Mouse (Mus musculus): ENCODE results near the gene Ppp1r1b. TPM values are rescaled to one million over a fixed set of nuclear protein-coding genes. Genes with fewer than 3 reads are reported as not detected.

Ppp1r1b gene
- polyA plus RNA-seq, 1 experiment: 150 TPM

DNA sequence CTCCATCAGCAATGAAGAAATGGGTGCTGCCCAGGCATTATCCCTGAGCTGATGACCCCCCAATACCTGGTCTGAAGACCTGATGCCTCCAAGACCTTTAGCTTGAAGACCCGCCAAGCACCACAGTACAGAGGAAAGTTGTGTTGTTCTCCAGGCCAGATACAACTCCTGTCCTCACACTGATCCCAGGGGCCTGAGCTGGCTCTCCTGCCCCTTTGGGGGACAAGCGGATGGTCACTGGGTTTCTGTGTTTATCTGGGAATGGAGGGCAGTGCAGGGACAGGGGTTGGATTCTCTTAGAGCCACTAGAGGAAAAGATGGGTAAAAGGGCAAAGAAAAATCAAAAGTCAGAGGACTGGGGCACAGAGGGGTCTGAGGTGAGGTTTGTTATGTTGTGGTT lies 28.3 kb upstream of the Ppp1r1b start:
- Histone ChIP-seq H3K27me3 (ENCODE audit: control insufficient read depth, insufficient read depth, low read length) (no peaks in the 10 kb centered on the region), H3K27ac (ENCODE audit: insufficient read depth, low read length) (peak overlapping the region; percentile 15), H3K4me3 (replicated peaks; ENCODE audit: insufficient read depth, low read depth, low read length) (no peak overlapping the region), H3K4me1 (ENCODE audit: control insufficient read depth, insufficient read depth, low read length) (peaks cover 25% of the 10 kb centered on the region)
- WGBS: 40% methylated on average over 2 of the region's 2 CpGs
- peak; percentile 30 to 50 for DNase-seq
- TF ChIP-seq CTCF (IDR thresholded peaks at IDR 0.05; ENCODE audit: borderline replicate concordance, insufficient read depth, low read depth, low read length) (no peak), POLR2A (IDR thresholded peaks at IDR 0.05; ENCODE audit: borderline replicate concordance, insufficient read depth, low read length) (no peak)

GRCm38 (mm10) chr11:98320381-98320780 lies 27.8 kb upstream of the Ppp1r1b start:
- peak; percentile 63 to 67 for DNase-seq
- 5% methylated on average over 12 of the region's 12 CpGs for WGBS
- H3K27ac ChIP-seq (ENCODE audit: insufficient read depth, low read length): peak overlapping the region; percentile 63
- H3K4me1 ChIP-seq (ENCODE audit: control insufficient read depth, insufficient read depth, low read length): peaks cover 30% of the 10 kb centered on the region
- TF ChIP-seq CTCF (IDR thresholded peaks at IDR 0.05; ENCODE audit: borderline replicate concordance, insufficient read depth, low read depth, low read length) (no peak), POLR2A (IDR thresholded peaks at IDR 0.05; ENCODE audit: borderline replicate concordance, insufficient read depth, low read length) (no peak)
- peak overlapping the region; percentile 52 for H3K4me3 ChIP-seq (replicated peaks; ENCODE audit: insufficient read depth, low read depth, low read length)
- H3K27me3 ChIP-seq (ENCODE audit: control insufficient read depth, insufficient read depth, low read length): no peaks in the 10 kb centered on the region

GRCm38 (mm10) chr11:98320806-98321676 lies 27.2 kb upstream of the Ppp1r1b start:
- Histone ChIP-seq H3K4me3 (replicated peaks; ENCODE audit: insufficient read depth, low read depth, low read length) (peak overlapping the region; percentile 52), H3K27me3 (ENCODE audit: control insufficient read depth, insufficient read depth, low read length) (no peaks in the 10 kb centered on the region)
- WGBS: 9% methylated on average over 30 of the region's 30 CpGs

GRCm38 (mm10) chr11:98321677-98322003 lies 26.6 kb upstream of the Ppp1r1b start:
- H3K27me3 ChIP-seq (ENCODE audit: control insufficient read depth, insufficient read depth, low read length): no peaks in the 10 kb centered on the region

More at GRCm38 (mm10) chr11:98320806-98321676, 27.2 kb upstream of the Ppp1r1b start:
- Histone ChIP-seq H3K27ac (ENCODE audit: insufficient read depth, low read length) (peak overlapping the region; percentile 63), H3K4me1 (ENCODE audit: control insufficient read depth, insufficient read depth, low read length) (peaks cover 34% of the 10 kb centered on the region)
- DNase-seq: peak; percentile 61 to 73
- TF ChIP-seq POLR2A (IDR thresholded peaks at IDR 0.05; ENCODE audit: borderline replicate concordance, insufficient read depth, low read length) (no peak), CTCF (IDR thresholded peaks at IDR 0.05; ENCODE audit: borderline replicate concordance, insufficient read depth, low read depth, low read length) (no peak)

GRCm38 (mm10) chr11:98322159-98322558 lies 26.0 kb upstream of the Ppp1r1b start:
- Histone ChIP-seq H3K4me3 (replicated peaks; ENCODE audit: insufficient read depth, low read depth, low read length) (no peak overlapping the region), H3K27ac (ENCODE audit: insufficient read depth, low read length) (no peak overlapping the region), H3K27me3 (ENCODE audit: control insufficient read depth, insufficient read depth, low read length) (no peaks in the 10 kb centered on the region), H3K4me1 (ENCODE audit: control insufficient read depth, insufficient read depth, low read length) (peaks cover 34% of the 10 kb centered on the region)
- WGBS: 42% methylated on average over 1 of the region's 1 CpGs
- DNase-seq: peak in 1 of 2 experiments; percentile 40
- TF ChIP-seq POLR2A (IDR thresholded peaks at IDR 0.05; ENCODE audit: borderline replicate concordance, insufficient read depth, low read length) (no peak), CTCF (IDR thresholded peaks at IDR 0.05; ENCODE audit: borderline replicate concordance, insufficient read depth, low read depth, low read length) (no peak)

More at GRCm38 (mm10) chr11:98321677-98322003, 26.6 kb upstream of the Ppp1r1b start:
- 51% methylated on average over 5 of the region's 5 CpGs for WGBS
- H3K4me3 ChIP-seq (replicated peaks; ENCODE audit: insufficient read depth, low read depth, low read length): no peak overlapping the region
- H3K4me1 ChIP-seq (ENCODE audit: control insufficient read depth, insufficient read depth, low read length): peaks cover 34% of the 10 kb centered on the region
- 0 out of 2 replicates have a peak overlapping the region, but pooled peaks have one; percentile 63 for H3K27ac ChIP-seq (ENCODE audit: insufficient read depth, low read length)
- TF ChIP-seq CTCF (IDR thresholded peaks at IDR 0.05; ENCODE audit: borderline replicate concordance, insufficient read depth, low read depth, low read length) (no peak), POLR2A (IDR thresholded peaks at IDR 0.05; ENCODE audit: borderline replicate concordance, insufficient read depth, low read length) (no peak)
- DNase-seq: no peak

DNA sequence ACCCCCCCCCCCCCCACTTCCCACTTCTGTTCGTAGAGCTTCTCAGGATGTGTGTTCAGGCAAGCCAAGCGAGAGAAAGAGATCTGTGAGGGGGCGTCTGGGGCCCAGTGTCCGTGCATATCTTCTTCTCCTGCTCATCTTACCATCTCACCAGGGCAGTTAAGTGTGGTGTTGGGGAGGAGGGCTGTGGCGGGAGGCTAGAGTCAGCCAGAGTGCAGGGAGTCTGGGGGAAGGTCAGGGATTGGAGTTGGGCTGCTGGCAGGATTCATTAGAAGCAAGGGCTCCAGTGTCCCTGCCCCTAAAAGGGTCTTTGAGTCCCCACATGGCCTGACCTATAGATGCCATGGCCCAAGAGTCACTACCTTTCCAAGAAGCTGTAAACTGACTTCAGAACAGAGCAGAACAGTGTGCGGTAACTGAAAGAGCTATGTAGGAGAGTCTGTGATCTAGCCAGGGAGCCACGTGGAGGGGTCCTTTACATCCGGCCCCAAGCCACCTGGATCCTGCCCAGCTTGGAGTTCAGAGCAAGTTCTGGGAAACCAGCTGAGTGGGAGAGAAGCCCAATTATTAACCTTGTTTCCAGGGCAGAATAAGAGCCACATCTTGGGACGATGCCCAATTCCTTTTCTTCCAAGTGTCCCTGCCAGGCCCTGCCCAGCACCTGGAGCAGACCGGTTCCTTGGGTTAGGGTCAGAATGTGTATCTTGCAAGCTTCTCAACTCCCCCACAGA lies 24.9 kb upstream of the Ppp1r1b start:
- 0 out of 2 replicates have a peak overlapping the region, but pooled peaks have one; percentile 1 for H3K27ac ChIP-seq (ENCODE audit: insufficient read depth, low read length)
- TF ChIP-seq POLR2A (IDR thresholded peaks at IDR 0.05; ENCODE audit: borderline replicate concordance, insufficient read depth, low read length) (no peak), CTCF (IDR thresholded peaks at IDR 0.05; ENCODE audit: borderline replicate concordance, insufficient read depth, low read depth, low read length) (no peak)
- WGBS: 24% methylated on average over 10 of the region's 10 CpGs

GRCm38 (mm10) chr11:98323933-98324332 lies 24.3 kb upstream of the Ppp1r1b start:
- 8% methylated on average over 9 of the region's 9 CpGs for WGBS
- Histone ChIP-seq H3K27me3 (ENCODE audit: control insufficient read depth, insufficient read depth, low read length) (no peaks in the 10 kb centered on the region), H3K4me3 (replicated peaks; ENCODE audit: insufficient read depth, low read depth, low read length) (peak overlapping the region; percentile 21), H3K4me1 (ENCODE audit: control insufficient read depth, insufficient read depth, low read length) (peaks cover 23% of the 10 kb centered on the region), H3K27ac (ENCODE audit: insufficient read depth, low read length) (0 out of 2 replicates have a peak overlapping the region, but pooled peaks have one; percentile 55)
- peak; percentile 34 to 58 for DNase-seq
- TF ChIP-seq POLR2A (IDR thresholded peaks at IDR 0.05; ENCODE audit: borderline replicate concordance, insufficient read depth, low read length): no peak
- TF ChIP-seq CTCF (IDR thresholded peaks at IDR 0.05; ENCODE audit: borderline replicate concordance, insufficient read depth, low read depth, low read length): no peak

More for the DNA sequence above, 24.9 kb upstream of the Ppp1r1b start:
- H3K4me1 ChIP-seq (ENCODE audit: control insufficient read depth, insufficient read depth, low read length): peaks cover 29% of the 10 kb centered on the region
- no peak overlapping the region for H3K4me3 ChIP-seq (replicated peaks; ENCODE audit: insufficient read depth, low read depth, low read length)
- H3K27me3 ChIP-seq (ENCODE audit: control insufficient read depth, insufficient read depth, low read length): no peaks in the 10 kb centered on the region
- DNase-seq: peak; percentile 49 to 53
